Mouse (Mus musculus) spleen, adult 2 months (tissue): ENCODE measurements around the gene Gatad1.

Experiments used
- CTCF ChIP-seq: fragments of 200-500 bp; IDR thresholded peaks from 2 replicates; pipeline ENCODE4 v1.5.1; 2011; ENCODE audit warnings: mild to moderate bottlenecking, inconsistent platforms; ENCODE audit not compliant: insufficient read depth, insufficient read length, insufficient replicate concordance; ENCODE audit errors: extremely low read depth
- POLR2A ChIP-seq: fragments of 200-500 bp; IDR thresholded peaks from 2 replicates; pipeline ENCODE4 v1.6.1; 2011; ENCODE audit warnings: low read depth, low read length, inconsistent platforms

DNA sequence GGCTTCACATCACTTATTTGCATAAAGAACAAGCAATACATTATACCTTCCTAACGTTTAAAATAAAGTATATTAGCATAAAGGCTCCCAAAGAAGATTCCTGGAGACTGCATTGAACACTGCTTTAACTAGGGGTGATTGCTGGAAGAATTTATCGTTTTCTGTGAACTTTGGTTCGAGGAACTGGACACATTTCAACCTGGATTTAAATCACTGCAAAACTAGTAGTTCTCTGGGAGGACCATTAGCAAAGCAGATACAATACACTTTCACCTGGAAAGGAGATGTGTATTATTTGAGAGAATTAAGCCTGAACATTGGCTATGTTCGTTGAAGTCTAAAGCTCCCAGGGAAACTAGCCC lies 8.2 kb downstream of the Gatad1 start:
- TF ChIP-seq POLR2A (no peak), CTCF (no peak)
